Mouse (Mus musculus): ENCODE measurements around the gene Asah2. TPM values are rescaled to one million over a fixed set of nuclear protein-coding genes. Genes with fewer than 3 reads are reported as not detected.
"Not testable (repeated sequence)": the region's sequence is repeated elsewhere in the genome, so short reads cannot be mapped to it uniquely, and the experiment has no call there.

Asah2 gene
- total RNA-seq, 1 experiment from 2014 or later: 17.8 TPM

DNA sequence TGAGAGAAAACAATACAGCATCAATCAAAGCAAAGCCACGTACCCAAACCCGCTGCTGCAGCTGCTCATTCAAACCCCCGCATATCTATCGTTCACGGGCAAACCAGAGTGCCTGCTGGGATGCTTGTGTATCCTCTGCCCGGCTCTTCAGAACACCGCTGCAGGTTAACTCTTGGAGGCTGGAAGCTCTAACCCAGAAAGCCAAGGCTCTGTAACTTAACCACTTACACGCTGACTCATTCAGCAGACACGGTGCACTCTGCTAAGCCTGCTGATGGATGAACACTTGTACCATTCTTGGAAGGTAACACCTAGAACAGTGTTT, 5.1 kb downstream of the Asah2 start:
- DNase-seq: no peak

- no peak for DNase-seq
Observed at GRCm38 (mm10) chr19:32102294-32102975, 5.6 kb downstream of the Asah2 start.

- DNase-seq: no peak
Observed at GRCm38 (mm10) chr19:32098582-32098981, 9.4 kb downstream of the Asah2 start.

- DNase-seq: no peak
Observed at GRCm38 (mm10) chr19:32092358-32092757, 15.7 kb downstream of the Asah2 start.

GRCm38 (mm10) chr19:32090804-32091203, 17.2 kb downstream of the Asah2 start:
- no peak for DNase-seq

- no peak for DNase-seq
Observed at GRCm38 (mm10) chr19:32088570-32088969, 19.4 kb downstream of the Asah2 start.

DNA sequence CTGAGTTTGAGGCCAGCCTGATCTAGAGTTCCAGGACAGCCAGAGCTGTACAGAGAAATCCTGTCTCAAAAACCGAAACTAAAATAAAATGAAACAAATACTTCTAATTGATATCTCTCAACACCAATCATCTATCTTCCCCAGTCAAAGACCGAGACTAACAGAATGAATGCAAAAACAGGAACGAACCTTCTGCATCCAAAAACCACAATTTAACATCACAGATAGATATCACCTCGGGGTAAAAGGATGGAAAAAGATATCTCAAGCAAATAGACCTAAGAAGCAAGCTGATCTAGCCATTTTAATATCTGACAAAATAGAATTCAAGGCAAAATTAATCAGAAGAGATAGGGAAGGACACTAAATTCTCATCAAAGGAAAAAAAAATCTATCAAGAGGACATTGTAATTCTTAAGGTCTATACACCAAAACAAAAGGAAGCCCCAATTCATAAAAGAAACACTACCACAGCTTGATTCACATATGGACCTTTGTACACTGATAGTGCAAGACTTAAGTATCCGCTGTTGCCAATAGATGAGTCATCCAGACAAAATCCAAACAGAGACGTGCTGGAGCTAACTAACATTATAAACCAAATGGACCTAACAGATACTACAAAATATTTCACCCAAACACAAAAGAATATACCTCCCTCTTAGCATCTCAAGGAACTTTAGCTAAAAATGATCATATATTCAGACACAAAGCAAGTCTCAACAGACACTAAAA, 20.1 kb downstream of the Asah2 start:
- DNase-seq: no peak

DNA sequence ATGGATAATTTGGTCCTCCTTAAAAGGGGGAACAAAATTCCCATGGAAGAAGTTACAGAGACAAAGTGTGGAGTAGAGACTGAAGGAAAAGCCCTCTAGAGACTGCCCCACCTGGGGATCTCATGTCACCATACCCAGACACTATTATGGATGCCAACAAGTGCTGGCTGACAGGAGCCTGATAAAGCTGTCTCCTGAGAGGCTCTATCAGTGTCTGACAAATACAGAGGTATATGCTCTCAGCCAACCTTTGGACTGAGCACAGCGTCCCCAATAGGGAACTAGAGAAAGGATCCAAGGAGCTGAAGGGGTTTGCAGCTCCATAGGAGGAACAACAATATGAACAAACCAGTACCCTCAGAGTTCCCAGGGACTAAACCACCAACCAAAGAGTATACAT, 23.2 kb downstream of the Asah2 start:
- not testable (repeated sequence) for DNase-seq

GRCm38 (mm10) chr19:32070340-32070739, 37.7 kb downstream of the Asah2 start:
- no peak for DNase-seq

DNA sequence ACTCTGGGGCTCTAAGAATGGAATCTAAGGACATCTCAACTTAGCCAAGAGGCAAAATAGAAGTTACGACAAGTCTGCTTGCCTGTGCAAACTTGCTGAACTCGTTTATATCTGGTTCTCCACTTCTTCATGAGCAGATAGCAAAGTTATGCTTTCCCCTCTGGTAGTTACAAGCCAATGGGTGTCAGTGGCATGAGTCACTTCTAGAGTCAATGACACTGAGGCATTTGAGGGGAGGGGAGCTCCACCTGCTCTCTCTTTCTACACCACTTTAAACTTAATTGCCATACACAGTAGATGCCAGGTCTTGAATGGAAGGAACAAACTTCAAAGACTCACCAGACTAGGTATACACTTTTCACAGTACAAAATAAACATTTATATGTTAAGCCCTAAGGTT, 38.4 kb downstream of the Asah2 start:
- no peak for DNase-seq

DNA sequence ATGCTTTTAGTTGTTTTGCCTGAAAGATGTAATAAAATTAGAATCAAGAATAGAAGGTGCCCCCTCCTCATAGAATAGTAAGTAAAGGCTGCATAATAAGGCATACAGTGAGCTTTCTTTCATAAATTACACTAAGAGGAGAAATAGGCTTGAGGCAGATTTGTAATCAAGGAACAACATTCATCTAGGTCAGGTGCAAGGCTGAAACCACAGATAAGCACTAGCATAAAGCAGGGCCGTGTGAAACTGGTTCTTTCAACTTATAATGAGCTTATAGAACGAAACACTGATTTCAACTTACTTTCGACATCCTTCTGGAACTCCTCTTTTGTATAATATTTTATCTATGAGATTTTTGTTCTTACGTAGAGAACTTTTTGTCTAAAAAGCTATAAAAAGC, 40.3 kb downstream of the Asah2 start:
- no peak for DNase-seq

DNA sequence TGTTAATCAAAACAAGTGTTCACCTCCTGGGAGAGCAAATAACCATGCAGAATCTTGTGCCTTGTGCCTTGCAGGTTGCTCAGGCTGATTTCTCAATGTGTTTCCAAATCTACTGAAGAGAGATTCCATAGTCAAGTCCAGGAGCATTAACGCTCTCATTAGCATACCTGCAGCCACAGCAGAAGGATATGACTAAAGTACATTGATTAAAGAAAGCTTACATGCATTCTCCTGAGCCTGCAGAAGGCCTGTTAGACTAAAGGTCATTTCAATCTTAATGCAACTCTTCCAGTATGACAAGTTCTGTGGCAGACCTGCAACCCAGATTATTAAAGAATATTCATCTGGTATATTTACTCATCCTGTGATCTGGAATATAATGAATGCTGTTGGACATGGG, 46.7 kb downstream of the Asah2 start:
- no peak for DNase-seq

DNA sequence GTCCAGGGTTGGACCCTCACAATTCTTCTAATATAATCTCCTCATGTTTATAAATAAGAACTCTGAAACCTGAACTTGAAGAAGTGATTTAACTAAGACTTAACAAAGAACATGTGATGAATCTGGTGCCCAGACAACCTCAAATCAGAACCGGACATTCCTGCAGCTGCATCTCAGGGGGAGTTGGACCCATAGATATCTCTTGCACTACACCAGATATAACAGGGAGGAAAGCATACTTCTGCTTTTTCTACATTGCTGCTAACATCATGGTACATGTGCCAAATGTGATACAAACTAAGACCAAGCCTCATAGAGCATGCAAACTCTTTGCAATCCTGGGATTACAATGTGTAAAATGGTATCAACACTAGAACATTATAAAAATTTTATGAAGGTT, 51.8 kb downstream of the Asah2 start:
- DNase-seq: no peak

- DNase-seq: no peak
Observed at GRCm38 (mm10) chr19:32055725-32056124, 52.3 kb downstream of the Asah2 start.

DNA sequence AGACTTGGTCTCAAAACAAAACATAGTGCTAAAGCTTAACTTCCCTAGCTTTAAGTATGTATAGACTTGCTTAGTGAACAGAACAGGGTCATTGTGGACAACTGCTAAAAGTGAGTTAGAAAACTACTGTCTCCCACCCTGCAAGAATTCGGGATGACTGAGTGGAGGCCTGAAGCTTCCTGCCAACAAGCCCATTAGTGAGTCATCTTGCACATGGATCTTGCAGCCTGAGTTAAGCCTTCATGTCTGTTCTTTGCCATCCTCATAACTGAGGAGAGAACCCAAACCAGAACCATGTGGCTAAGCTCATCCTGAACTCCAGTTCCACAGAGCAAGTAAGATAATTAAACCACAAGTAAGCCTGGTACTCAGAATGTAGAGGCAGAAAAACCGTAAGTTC, 56.8 kb downstream of the Asah2 start:
- no peak for DNase-seq

- DNase-seq: no peak
Observed at GRCm38 (mm10) chr19:32032881-32033280, 75.1 kb downstream of the Asah2 start.

DNA sequence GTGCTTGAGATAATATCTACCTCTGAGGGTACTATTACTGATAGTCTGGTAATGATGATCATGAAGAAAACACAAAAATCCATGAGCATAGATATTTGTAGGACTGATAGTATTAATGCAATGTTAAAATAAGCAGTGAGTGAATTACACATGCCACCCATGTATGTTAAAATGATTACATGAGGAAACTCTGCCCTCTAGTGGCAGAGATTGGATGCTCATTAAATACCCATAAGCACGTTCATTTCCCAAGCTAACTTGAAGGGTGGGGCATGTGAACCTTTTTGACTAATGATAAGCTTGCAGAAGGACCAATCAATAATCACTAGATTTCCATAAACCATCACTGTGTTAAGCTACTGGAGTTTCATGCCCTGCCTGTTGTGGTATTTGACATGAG, 77.6 kb downstream of the Asah2 start:
- peak; percentile 52 for DNase-seq

DNA sequence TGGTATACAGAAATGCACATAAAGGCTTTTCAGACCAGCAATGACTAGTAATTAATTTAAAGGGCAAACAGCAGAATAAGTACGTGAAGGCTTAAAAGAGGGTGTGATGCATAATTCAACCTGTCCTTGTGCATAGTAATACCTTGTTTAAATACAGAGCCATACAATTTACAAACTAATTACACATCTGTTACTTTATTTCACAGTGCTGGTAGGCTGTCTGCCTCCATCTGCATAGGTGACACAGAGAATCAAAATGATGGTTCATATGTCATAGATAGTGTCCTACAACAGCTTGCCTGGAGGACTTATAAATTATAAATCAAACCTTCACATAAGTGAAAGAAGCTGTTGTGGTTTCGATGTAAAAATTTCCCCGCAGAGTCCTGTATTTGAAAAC, 82.6 kb downstream of the Asah2 start:
- DNase-seq: no peak

- no peak for DNase-seq
Observed at GRCm38 (mm10) chr19:32019722-32020121, 88.3 kb downstream of the Asah2 start.

- DNase-seq: no peak
Observed at GRCm38 (mm10) chr19:32018585-32018984, 89.4 kb downstream of the Asah2 start.

DNA sequence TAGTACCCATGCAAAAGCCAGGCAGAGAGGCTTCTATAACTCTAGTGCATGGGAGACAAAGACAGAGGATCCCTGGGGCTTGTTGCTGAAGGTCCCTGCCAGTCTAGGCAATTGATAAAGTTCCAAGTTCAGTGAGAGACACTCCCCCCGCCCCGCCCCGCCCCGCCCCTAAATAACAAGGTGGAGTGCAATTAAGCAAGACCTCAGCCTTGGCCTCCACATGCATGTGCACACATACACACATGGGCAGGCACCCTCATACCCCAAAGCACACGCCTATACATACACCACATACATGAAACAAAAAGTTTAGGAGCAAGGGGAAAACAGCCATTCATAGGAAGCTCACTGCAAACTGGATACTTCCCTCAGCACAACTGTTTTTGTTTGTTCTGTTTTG, 90.0 kb downstream of the Asah2 start:
- no peak for DNase-seq

GRCm38 (mm10) chr19:32002623-32003022, 105.4 kb downstream of the Asah2 start:
- DNase-seq: no peak

DNA sequence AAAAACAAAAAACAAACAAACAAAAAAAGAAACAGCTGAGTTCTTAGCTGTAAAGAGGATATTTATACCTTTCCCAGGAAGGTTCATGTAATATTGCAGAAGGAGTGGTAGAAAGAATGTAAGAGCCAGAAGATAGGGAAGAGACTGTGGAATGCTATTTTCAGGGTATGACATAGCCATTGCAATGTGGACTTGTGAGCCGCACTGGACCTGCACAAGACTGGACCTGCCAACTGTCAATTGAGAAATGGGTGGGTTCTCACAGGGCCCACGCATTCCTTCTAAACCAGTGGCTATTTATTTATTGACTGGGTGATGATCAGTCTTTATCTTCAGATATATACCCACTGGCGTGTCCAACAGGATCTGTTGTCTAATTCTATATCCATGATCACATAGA, 111.1 kb downstream of the Asah2 start:
- no peak for DNase-seq

DNA sequence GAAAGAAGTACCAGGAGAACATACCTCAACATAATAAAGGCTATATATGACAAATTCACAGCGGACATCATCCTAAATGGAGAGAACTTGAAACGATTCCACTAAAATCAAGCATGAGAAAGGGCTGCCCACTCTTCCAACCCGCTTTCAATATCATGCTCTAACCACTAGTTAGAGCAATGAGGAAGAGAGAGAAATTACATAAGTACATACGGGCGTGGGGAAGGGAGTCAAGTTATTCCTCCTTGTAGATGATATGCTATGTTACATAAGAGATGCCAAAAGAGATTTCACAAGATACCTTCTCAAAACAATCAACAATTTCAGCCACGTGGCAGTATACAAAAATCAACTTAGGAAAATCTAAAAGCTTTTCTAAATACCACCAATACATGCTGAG, 117.0 kb downstream of the Asah2 start:
- DNase-seq: no peak

Data from adrenal gland, postnatal 14 days (tissue).